Mouse (Mus musculus) liver, embryonic 14.5 days (tissue): ENCODE measurements around the gene Slc23a3. TPM values are rescaled to one million over a fixed set of nuclear protein-coding genes. Genes with fewer than 3 reads are reported as not detected.

ENCODE experiments used
- ATAC-seq: fragments of 200-750 bp; cut with Nextera tagmentation; 2 replicates; pipeline ENCODE4 v1.8.0; 2017; ENCODE audit warnings: moderate number of reproducible peaks, mild to moderate bottlenecking, moderate library complexity; ENCODE audit not compliant: insufficient read depth
- DNase-seq, 3 experiments: peaks; one replicate each; pipeline ENCODE4 v3.0.0-alpha.2; 2012 to 2013; ENCODE audit warnings: low read depth in 3 of 3, low spot score in 3 of 3
- H3K27ac ChIP-seq: fragments of 300-500 bp; sonication (generic); 2 replicates; pipeline ENCODE4 v1.5.1; 2014; ENCODE audit warnings: moderate library complexity, mild to moderate bottlenecking, control low read depth, inconsistent platforms
- H3K27me3 ChIP-seq: fragments of 300-500 bp; sonication (generic); 2 replicates; pipeline ENCODE4 v1.6.1; 2014; ENCODE audit warnings: mild to moderate bottlenecking, low read length, moderate library complexity; ENCODE audit not compliant: control insufficient read depth, insufficient read depth
- H3K36me3 ChIP-seq: fragments of 300-500 bp; sonication (generic); replicated peaks from 2 replicates; pipeline ENCODE4 v1.6.1; 2014; ENCODE audit warnings: low read depth; ENCODE audit not compliant: control insufficient read depth, insufficient read depth
- H3K4me1 ChIP-seq, 2 experiments: fragments of 200-500 bp in 1 of 2; fragments of 300-500 bp in 1 of 2; sonication (generic) in 1 of 2; replicated peaks; 2 replicates each; pipeline ENCODE4 v1.6.1; 2012 to 2014; ENCODE audit warnings: antibody characterized with exemption in 1 of 2, inconsistent platforms in 1 of 2, low read length in 1 of 2; ENCODE audit not compliant: control insufficient read depth in 2 of 2, insufficient read depth in 2 of 2
- H3K4me2 ChIP-seq: fragments of 300-500 bp; sonication (generic); 2 replicates; pipeline ENCODE4 v1.6.1; 2014; ENCODE audit warnings: low read depth, mild to moderate bottlenecking, control low read depth, moderate library complexity
- H3K4me3 ChIP-seq, 2 experiments: fragments of 200-500 bp in 1 of 2; fragments of 300-500 bp in 1 of 2; sonication (generic) in 1 of 2; 2 replicates each; pipeline ENCODE4 v1.5.1; 2012 to 2014; ENCODE audit warnings: low read depth in 2 of 2, low read length in 2 of 2, mild to moderate bottlenecking in 2 of 2, control low read depth in 1 of 2, inconsistent platforms in 1 of 2, moderate library complexity in 1 of 2; ENCODE audit not compliant: insufficient read depth in 1 of 2
- H3K9ac ChIP-seq: fragments of 300-500 bp; sonication (generic); replicated peaks from 2 replicates; pipeline ENCODE4 v1.6.1; 2014; ENCODE audit warnings: mild to moderate bottlenecking, control low read depth, moderate library complexity
- H3K9me3 ChIP-seq: fragments of 300-500 bp; sonication (generic); 2 replicates; pipeline ENCODE4 v1.6.1; 2016; ENCODE audit warnings: low read length, mixed read lengths; ENCODE audit not compliant: control insufficient read depth
- CTCF ChIP-seq: IDR thresholded peaks from 2 replicates; pipeline ENCODE4 v1.5.1; 2016; ENCODE audit warnings: antibody characterized with exemption, low read depth, control low read depth
- EP300 ChIP-seq: IDR thresholded peaks from 2 replicates; pipeline ENCODE4 v1.6.1; 2016; ENCODE audit warnings: antibody characterized with exemption, low read depth
- WGBS: fragments of 180-500 bp; shearing (Covaris S2); extraction: QIAGEN DNeasy Blood & Tissue Kit; methylation state at CpG from one replicate; pipeline ENCODE4 v1.1.7; 2014; ENCODE audit not compliant: insufficient replicate concordance; 5-methylcytosine and 5-hydroxymethylcytosine counted together
- polyA plus RNA-seq, 2 experiments: library from polyadenylated mRNA; depleted of rRNA in 1 of 2; stranded (reverse) in 1 of 2; unstranded in 1 of 2; fragments of >200 nt; fragmentation: Nextera tagmentation in 1 of 2; extraction: Ambion mirVana in 1 of 2; gene quantifications; 2 replicates each; pipeline versions ENCODE4 v1.2.1 to v1.2.3; 2012 to 2014

The Slc23a3 gene
- polyA plus RNA-seq, 2 experiments = 1.2 to 1.4 TPM

- H3K9me3 ChIP-seq = no peaks in the 10 kb centered on the region
- 1% methylated on average over 23 of the region's 23 CpGs for WGBS
- DNase-seq = peak; percentile 79 to 84 (median 83)
- H3K4me2 ChIP-seq = peak overlapping the region; percentile 79
- peak overlapping the region; percentile 95 for H3K27ac ChIP-seq
- peaks cover 16 to 18% of the 10 kb centered on the region in 2 experiments for H3K4me1 ChIP-seq
- H3K4me3 ChIP-seq = peak overlapping the region; percentile 61 to 70
- H3K9ac ChIP-seq = peak overlapping the region; percentile 96
- peaks cover 70% of the 10 kb centered on the region for H3K36me3 ChIP-seq
- H3K27me3 ChIP-seq = no peaks in the 10 kb centered on the region
- no peak for TF ChIP-seq CTCF
- TF ChIP-seq EP300 = peak; percentile 71
- peak; percentile 77 for ATAC-seq
Observed at GRCm38 (mm10) chr1:75179334-75180104, 45.8 kb upstream of the Slc23a3 start.

GRCm38 (mm10) chr1:75168472-75169464, 35.1 kb upstream of the Slc23a3 start, which contains the start of gene Zfand2b:
Gene Zfand2b, plus strand, starts transcription at chr1:75168646.
- Histone ChIP-seq H3K4me3 (peak within 1 kb of the TSS; percentile 73), H3K27ac (peak within 1 kb of the TSS; percentile 91), H3K9ac (peak within 1 kb of the TSS; percentile 77), H3K9me3 (no peaks in the 10 kb centered on the region), H3K4me2 (peak within 1 kb of the TSS; percentile 85), H3K27me3 (no peaks in the 10 kb centered on the region), H3K4me1 (peaks cover 19 to 24% of the 10 kb centered on the region in 2 experiments), H3K36me3 (peaks cover 43% of the 10 kb centered on the region)
- ATAC-seq = peak; percentile 97
- peak; percentile 93 to 95 (median 93) for DNase-seq
- WGBS = 2% methylated on average over 59 of the region's 59 CpGs
- TF ChIP-seq CTCF = peak; percentile 28; the same call in 1 of the 2 replicates
- peak; percentile 1; the same call in 1 of the 2 replicates for TF ChIP-seq EP300

DNA sequence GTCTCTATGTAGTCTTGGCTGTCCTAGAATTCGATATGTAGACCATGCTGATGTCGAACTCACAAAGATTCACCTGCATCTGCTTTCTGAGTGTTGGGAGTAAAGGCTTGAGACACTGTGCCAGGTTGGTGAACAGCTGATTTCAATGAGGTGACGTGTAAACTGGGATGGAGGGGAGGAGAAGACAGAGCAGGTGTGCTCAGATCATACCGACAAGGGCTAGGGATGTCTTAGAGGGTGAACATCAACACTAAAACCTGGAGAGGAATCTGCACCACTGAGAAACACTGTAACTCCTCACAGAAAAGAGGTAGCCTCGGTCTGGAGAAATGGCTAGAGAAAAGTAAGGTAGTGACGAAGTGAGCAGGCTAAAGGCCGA, 34.4 kb upstream of the Slc23a3 start:
- no peak for DNase-seq
- Histone ChIP-seq H3K27me3 (no peaks in the 10 kb centered on the region), H3K4me3 (peak overlapping the region; percentile 63 to 73), H3K9me3 (no peaks in the 10 kb centered on the region), H3K27ac (peak overlapping the region; percentile 91), H3K9ac (peak overlapping the region; percentile 77), H3K4me1 (peaks cover 19 to 24% of the 10 kb centered on the region in 2 experiments), H3K36me3 (peaks cover 36% of the 10 kb centered on the region), H3K4me2 (peak overlapping the region; percentile 85)
- 8% methylated on average over 7 of the region's 7 CpGs for WGBS
- no peak for TF ChIP-seq EP300
- TF ChIP-seq CTCF = no peak
- peak; percentile 22 for ATAC-seq

- no peak overlapping the region for H3K4me3 ChIP-seq
- 15% methylated on average over 4 of the region's 4 CpGs for WGBS
- TF ChIP-seq EP300 (no peak), CTCF (no peak)
Observed at GRCm38 (mm10) chr1:75160256-75160617, 26.5 kb upstream of the Slc23a3 start.

More at GRCm38 (mm10) chr1:75160256-75160617, 26.5 kb upstream of the Slc23a3 start:
- Histone ChIP-seq H3K4me2 (peak overlapping the region; percentile 28), H3K9ac (0 out of 2 replicates have a peak overlapping the region, but pooled peaks have one; percentile 0), H3K9me3 (no peaks in the 10 kb centered on the region), H3K27me3 (no peaks in the 10 kb centered on the region), H3K36me3 (no peaks in the 10 kb centered on the region), H3K4me1 (peaks cover 25 to 29% of the 10 kb centered on the region in 2 experiments), H3K27ac (peak overlapping the region; percentile 83)
- DNase-seq (no peak), ATAC-seq (peak; percentile 72)
